Mouse (Mus musculus): ENCODE measurements at regions not wholly inside any gene's neighbourhood (a gene's known extent, or its start where the extent isn't known, plus 50 kb on each side); places are given as distances from the start of the nearest gene placed in this dataset.
A peak's percentile ranks its signal among the peaks of the same experiment; 100 is the strongest.

DNA sequence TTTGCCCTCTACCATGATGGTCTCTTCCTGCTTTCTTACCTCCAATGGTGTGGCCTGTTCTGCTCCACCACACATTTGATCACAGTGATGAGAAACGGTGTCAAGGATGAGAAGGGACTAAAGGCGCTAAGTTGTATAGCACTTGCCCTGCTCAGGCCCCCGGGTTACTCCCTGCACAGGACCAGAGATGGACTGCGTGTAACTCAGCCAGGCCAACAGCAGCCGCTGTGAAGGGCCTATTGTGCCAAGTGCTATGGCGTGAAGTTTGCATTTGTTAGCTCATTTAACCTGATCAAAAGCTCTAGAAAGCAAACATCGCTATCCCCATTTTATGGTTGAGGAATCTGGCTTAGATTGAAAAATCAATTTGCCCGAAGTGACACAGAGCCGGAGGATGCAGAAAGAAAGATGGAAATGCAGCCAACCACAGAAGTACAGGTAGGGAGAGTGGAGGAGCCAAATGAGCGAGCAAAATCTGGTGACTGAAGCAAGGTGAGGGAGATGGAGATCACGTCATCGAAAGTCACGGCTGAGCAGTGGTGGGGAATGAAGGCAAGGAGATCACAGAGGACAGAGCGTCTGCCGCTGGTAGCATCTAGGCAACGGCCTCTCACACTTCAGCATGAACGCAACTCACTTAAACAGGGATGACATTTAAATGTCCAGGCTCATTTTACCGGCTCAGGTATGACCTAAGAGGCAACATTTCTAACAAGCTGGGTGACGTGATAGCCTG lies 78.3 kb upstream of the Fer start:
- no peak overlapping the region for H3K4me3 ChIP-seq (ENCODE audit: insufficient read depth, poor library complexity, severe bottlenecking)
- no peaks in the 10 kb centered on the region for H3K27me3 ChIP-seq (ENCODE audit: control insufficient read depth, insufficient read depth, insufficient read length)
- no peaks in the 10 kb centered on the region for H3K79me3 ChIP-seq (ENCODE audit: low read depth)
- H3ac ChIP-seq (ENCODE audit: control insufficient read depth, insufficient read length, low read depth), result no peak overlapping the region
- no peaks in the 10 kb centered on the region for H3K36me3 ChIP-seq (ENCODE audit: control insufficient read depth, insufficient read depth)
- no peaks in the 10 kb centered on the region for H3K79me2 ChIP-seq (ENCODE audit: control insufficient read depth, insufficient read depth)
- TF ChIP-seq MYOD1 (IDR thresholded peaks at IDR 0.05; ENCODE audit: control insufficient read depth, insufficient read length, low read depth) (no peak), FOSL1 (IDR thresholded peaks at IDR 0.05; ENCODE audit: insufficient read depth, low read length, poor library complexity, severe bottlenecking) (no peak), CEBPB (IDR thresholded peaks at IDR 0.05; ENCODE audit: low read depth) (no peak), MYOG (IDR thresholded peaks at IDR 0.05; ENCODE audit: control insufficient read depth, extremely low read depth, insufficient read length) (no peak), USF1 (IDR thresholded peaks at IDR 0.05; ENCODE audit: low read depth) (no peak), CTCF (IDR thresholded peaks at IDR 0.05; ENCODE audit: control insufficient read depth, insufficient read depth, insufficient read length) (no peak), MAX (IDR thresholded peaks at IDR 0.05) (no peak)

GRCm38 (mm10) chr17:63786444-63786843 lies 76.4 kb upstream of the Fer start:
- Histone ChIP-seq H3K27me3 (ENCODE audit: control insufficient read depth, insufficient read depth, insufficient read length) (no peaks in the 10 kb centered on the region), H3K79me2 (ENCODE audit: control insufficient read depth, insufficient read depth) (no peaks in the 10 kb centered on the region), H3ac (ENCODE audit: control insufficient read depth, insufficient read length, low read depth) (no peak overlapping the region), H3K4me3 (ENCODE audit: insufficient read depth, poor library complexity, severe bottlenecking) (no peak overlapping the region), H3K36me3 (ENCODE audit: control insufficient read depth, insufficient read depth) (no peaks in the 10 kb centered on the region), H3K79me3 (ENCODE audit: low read depth) (no peaks in the 10 kb centered on the region)
- TF ChIP-seq FOSL1 (IDR thresholded peaks at IDR 0.05; ENCODE audit: insufficient read depth, low read length, poor library complexity, severe bottlenecking), result no peak
- no peak for TF ChIP-seq CTCF (IDR thresholded peaks at IDR 0.05; ENCODE audit: control insufficient read depth, insufficient read depth, insufficient read length)
- no peak for TF ChIP-seq USF1 (IDR thresholded peaks at IDR 0.05; ENCODE audit: low read depth)
- TF ChIP-seq CEBPB (IDR thresholded peaks at IDR 0.05; ENCODE audit: low read depth), result no peak
- TF ChIP-seq MYOD1 (IDR thresholded peaks at IDR 0.05; ENCODE audit: control insufficient read depth, insufficient read length, low read depth), result no peak
- TF ChIP-seq MYOG (IDR thresholded peaks at IDR 0.05; ENCODE audit: control insufficient read depth, extremely low read depth, insufficient read length), result no peak
- no peak for TF ChIP-seq MAX (IDR thresholded peaks at IDR 0.05)

GRCm38 (mm10) chr17:63794352-63794751 lies 68.5 kb upstream of the Fer start:
- Histone ChIP-seq H3K79me3 (ENCODE audit: low read depth) (no peaks in the 10 kb centered on the region), H3ac (ENCODE audit: control insufficient read depth, insufficient read length, low read depth) (no peak overlapping the region), H3K36me3 (ENCODE audit: control insufficient read depth, insufficient read depth) (no peaks in the 10 kb centered on the region), H3K27me3 (ENCODE audit: control insufficient read depth, insufficient read depth, insufficient read length) (no peaks in the 10 kb centered on the region), H3K79me2 (ENCODE audit: control insufficient read depth, insufficient read depth) (no peaks in the 10 kb centered on the region), H3K4me3 (ENCODE audit: insufficient read depth, poor library complexity, severe bottlenecking) (no peak overlapping the region)
- no peak for TF ChIP-seq MYOD1 (IDR thresholded peaks at IDR 0.05; ENCODE audit: control insufficient read depth, insufficient read length, low read depth)
- TF ChIP-seq FOSL1 (IDR thresholded peaks at IDR 0.05; ENCODE audit: insufficient read depth, low read length, poor library complexity, severe bottlenecking), result no peak
- TF ChIP-seq USF1 (IDR thresholded peaks at IDR 0.05; ENCODE audit: low read depth), result no peak
- no peak for TF ChIP-seq CEBPB (IDR thresholded peaks at IDR 0.05; ENCODE audit: low read depth)
- no peak for TF ChIP-seq MYOG (IDR thresholded peaks at IDR 0.05; ENCODE audit: control insufficient read depth, extremely low read depth, insufficient read length)
- no peak for TF ChIP-seq MAX (IDR thresholded peaks at IDR 0.05)
- no peak for TF ChIP-seq CTCF (IDR thresholded peaks at IDR 0.05; ENCODE audit: control insufficient read depth, insufficient read depth, insufficient read length)

DNA sequence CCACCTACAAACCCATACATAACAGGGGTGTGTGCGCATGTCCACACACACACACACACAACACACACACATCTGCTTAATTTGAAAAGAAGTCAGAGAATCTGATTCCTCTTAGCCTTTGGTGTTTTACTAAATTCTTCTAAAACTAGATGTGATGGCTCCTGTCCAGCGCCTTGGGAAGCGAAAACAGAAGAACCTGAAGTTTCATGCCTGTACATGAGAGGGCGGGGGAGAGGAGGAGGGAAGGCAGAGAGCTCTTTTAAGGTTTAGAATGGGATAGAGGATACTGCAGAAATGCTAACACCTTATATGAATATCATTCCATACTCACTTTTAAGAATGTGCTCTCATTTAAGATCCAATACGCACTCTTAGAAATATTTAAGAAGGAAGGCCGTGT lies 64.5 kb upstream of the Fer start:
- H3K36me3 ChIP-seq (ENCODE audit: control insufficient read depth, insufficient read depth), result no peaks in the 10 kb centered on the region
- H3ac ChIP-seq (ENCODE audit: control insufficient read depth, insufficient read length, low read depth), result no peak overlapping the region
- no peaks in the 10 kb centered on the region for H3K79me2 ChIP-seq (ENCODE audit: control insufficient read depth, insufficient read depth)
- H3K4me3 ChIP-seq (ENCODE audit: insufficient read depth, poor library complexity, severe bottlenecking), result no peak overlapping the region
- H3K79me3 ChIP-seq (ENCODE audit: low read depth), result no peaks in the 10 kb centered on the region
- no peak for TF ChIP-seq FOSL1 (IDR thresholded peaks at IDR 0.05; ENCODE audit: insufficient read depth, low read length, poor library complexity, severe bottlenecking)
- TF ChIP-seq CTCF (IDR thresholded peaks at IDR 0.05; ENCODE audit: control insufficient read depth, insufficient read depth, insufficient read length), result no peak
- no peak for TF ChIP-seq MYOD1 (IDR thresholded peaks at IDR 0.05; ENCODE audit: control insufficient read depth, insufficient read length, low read depth)
- no peak for TF ChIP-seq MYOG (IDR thresholded peaks at IDR 0.05; ENCODE audit: control insufficient read depth, extremely low read depth, insufficient read length)
- no peak for TF ChIP-seq USF1 (IDR thresholded peaks at IDR 0.05; ENCODE audit: low read depth)
- TF ChIP-seq CEBPB (IDR thresholded peaks at IDR 0.05; ENCODE audit: low read depth), result no peak
- no peak for TF ChIP-seq MAX (IDR thresholded peaks at IDR 0.05)
- H3K27me3 ChIP-seq (ENCODE audit: control insufficient read depth, insufficient read depth, insufficient read length), result no peaks in the 10 kb centered on the region

DNA sequence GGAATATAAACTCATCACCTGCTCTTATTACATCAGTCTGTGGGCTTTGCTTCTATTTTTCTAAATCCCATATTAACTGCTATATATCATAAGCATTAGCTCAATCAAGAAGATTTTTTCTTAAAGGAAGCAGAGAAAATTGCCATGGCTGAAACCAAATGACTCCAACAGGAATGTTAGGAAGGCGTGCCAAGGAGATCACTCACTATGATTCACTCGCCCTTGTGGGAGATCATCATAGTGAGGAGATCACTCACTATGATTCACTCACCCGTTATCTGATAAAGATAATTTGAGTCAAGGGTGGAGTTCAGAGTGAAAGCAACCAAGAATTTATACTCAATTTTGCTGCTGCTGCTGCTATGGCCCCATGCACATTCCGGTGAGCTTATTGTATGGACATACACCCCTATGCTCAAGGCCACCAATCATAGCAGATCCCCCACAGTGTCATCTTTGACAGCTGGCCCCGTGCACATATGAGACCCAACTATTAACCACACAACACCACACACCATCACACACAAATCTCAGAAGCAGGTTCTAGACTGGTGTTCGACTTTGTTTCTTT lies 63.8 kb upstream of the Fer start:
- TF ChIP-seq MAX (IDR thresholded peaks at IDR 0.05) (peak; percentile 51), FOSL1 (IDR thresholded peaks at IDR 0.05; ENCODE audit: insufficient read depth, low read length, poor library complexity, severe bottlenecking) (peak; percentile 100), CTCF (IDR thresholded peaks at IDR 0.05; ENCODE audit: control insufficient read depth, insufficient read depth, insufficient read length) (no peak), CEBPB (IDR thresholded peaks at IDR 0.05; ENCODE audit: low read depth) (peak; percentile 21), MYOD1 (IDR thresholded peaks at IDR 0.05; ENCODE audit: control insufficient read depth, insufficient read length, low read depth) (peak; percentile 22), USF1 (IDR thresholded peaks at IDR 0.05; ENCODE audit: low read depth) (no peak), MYOG (IDR thresholded peaks at IDR 0.05; ENCODE audit: control insufficient read depth, extremely low read depth, insufficient read length) (no peak)
- Histone ChIP-seq H3K4me3 (ENCODE audit: insufficient read depth, poor library complexity, severe bottlenecking) (no peak overlapping the region), H3K79me2 (ENCODE audit: control insufficient read depth, insufficient read depth) (no peaks in the 10 kb centered on the region), H3K79me3 (ENCODE audit: low read depth) (no peaks in the 10 kb centered on the region), H3K36me3 (ENCODE audit: control insufficient read depth, insufficient read depth) (no peaks in the 10 kb centered on the region), H3K27me3 (ENCODE audit: control insufficient read depth, insufficient read depth, insufficient read length) (no peaks in the 10 kb centered on the region), H3ac (ENCODE audit: control insufficient read depth, insufficient read length, low read depth) (no peak overlapping the region)
